Mouse (Mus musculus) midbrain, postnatal 0 days (tissue): ENCODE results near the gene Eefsec. TPM values are rescaled to one million over a fixed set of nuclear protein-coding genes. Genes with fewer than 3 reads are reported as not detected.
A peak's percentile ranks its signal among the peaks of the same experiment; 100 is the strongest.

Source experiments
- ATAC-seq: fragments of 200-750 bp; cut with Nextera tagmentation; 2 replicates; pipeline ENCODE4 v1.8.0; 2017; ENCODE audit warnings: moderate number of reproducible peaks, mild to moderate bottlenecking, moderate TSS enrichment, moderate library complexity; ENCODE audit not compliant: low FRiP score
- DNase-seq: peaks from one replicate; pipeline ENCODE4 v3.0.0-alpha.2; 2015; ENCODE audit warnings: low spot score
- H3K27ac ChIP-seq: fragments of 300-500 bp; sonication (generic); 2 replicates; pipeline ENCODE4 v1.5.1; 2014; ENCODE audit warnings: low read depth, mild to moderate bottlenecking, low read length, mixed read lengths
- H3K27me3 ChIP-seq: fragments of 300-500 bp; sonication (generic); 2 replicates; pipeline ENCODE4 v1.6.1; 2014; ENCODE audit warnings: low read length, control low read depth, mixed read lengths; ENCODE audit not compliant: insufficient read depth
- H3K36me3 ChIP-seq: fragments of 300-500 bp; sonication (generic); 2 replicates; pipeline ENCODE4 v1.6.1; 2014; ENCODE audit warnings: low read length, control low read depth, mixed read lengths; ENCODE audit not compliant: insufficient read depth
- H3K4me1 ChIP-seq: fragments of 300-500 bp; sonication (generic); 2 replicates; pipeline ENCODE4 v1.6.1; 2014; ENCODE audit warnings: mild to moderate bottlenecking, control low read depth, antibody characterized with exemption, low read length, mixed read lengths; ENCODE audit not compliant: insufficient read depth
- H3K4me2 ChIP-seq: fragments of 300-500 bp; sonication (generic); 2 replicates; pipeline ENCODE4 v1.6.1; 2014; ENCODE audit warnings: low read depth, mild to moderate bottlenecking, low read length, mixed read lengths; ENCODE audit not compliant: poor library complexity, severe bottlenecking
- H3K4me3 ChIP-seq: fragments of 300-500 bp; sonication (generic); 2 replicates; pipeline ENCODE4 v1.5.1; 2014; ENCODE audit warnings: low read depth, mild to moderate bottlenecking, low read length, moderate library complexity
- H3K9ac ChIP-seq: fragments of 300-500 bp; sonication (generic); replicated peaks from 2 replicates; pipeline ENCODE4 v1.6.1; 2014; ENCODE audit warnings: mild to moderate bottlenecking, low read length, moderate library complexity, mixed read lengths; ENCODE audit not compliant: poor library complexity, severe bottlenecking
- H3K9me3 ChIP-seq: fragments of 300-500 bp; sonication (generic); 2 replicates; pipeline ENCODE4 v1.6.1; 2016; ENCODE audit warnings: low read length, control low read depth
- CTCF ChIP-seq: IDR thresholded peaks from 2 replicates; pipeline ENCODE4 v1.5.1; 2016; ENCODE audit warnings: antibody characterized with exemption, mild to moderate bottlenecking
- WGBS: fragments of 180-500 bp; shearing (Covaris S2); extraction: QIAGEN DNeasy Blood & Tissue Kit; methylation state at CpG from one replicate; pipeline ENCODE4 v1.1.7; 2014; 5-methylcytosine and 5-hydroxymethylcytosine counted together
- polyA plus RNA-seq: library from polyadenylated mRNA; unstranded; fragments of >200 nt; fragmentation: Nextera tagmentation; extraction: Ambion mirVana; gene quantifications from 2 replicates; pipeline ENCODE4 v1.2.1, GENCODE M21; 2015
- total RNA-seq: library from RNA; depleted of rRNA; stranded (reverse); fragments of >200 nt; gene quantifications from 2 replicates; pipeline ENCODE4 v1.2.3, GENCODE M21; 2014

Eefsec gene
- total and polyA plus RNA-seq, 2 experiments from 2014 or later, result 24.4 to 26.8 TPM

GRCm38 (mm10) chr6:88361096-88361495 is 85.2 kb downstream of the Eefsec start:
- ATAC-seq, result no peak
- Histone ChIP-seq H3K4me1 (no peaks in the 10 kb centered on the region), H3K4me3 (no peak overlapping the region), H3K27ac (no peak overlapping the region), H3K4me2 (no peak overlapping the region), H3K27me3 (no peaks in the 10 kb centered on the region), H3K36me3 (no peaks in the 10 kb centered on the region; the same call in 1 of the 2 replicates), H3K9me3 (0 out of 2 replicates have a peak, but pooled peaks cover 3% of the 10 kb centered on the region), H3K9ac (no peak overlapping the region)
- 82% methylated on average over 1 of the region's 1 CpGs for WGBS
- no peak for TF ChIP-seq CTCF
- DNase-seq, result no peak

GRCm38 (mm10) chr6:88358210-88358609 is 88.1 kb downstream of the Eefsec start:
- ATAC-seq (no peak), DNase-seq (no peak)
- Histone ChIP-seq H3K4me3 (no peak overlapping the region), H3K9me3 (0 out of 2 replicates have a peak, but pooled peaks cover 3% of the 10 kb centered on the region), H3K4me1 (no peaks in the 10 kb centered on the region), H3K27ac (no peak overlapping the region), H3K36me3 (peaks cover 5% of the 10 kb centered on the region), H3K9ac (no peak overlapping the region), H3K27me3 (no peaks in the 10 kb centered on the region), H3K4me2 (no peak overlapping the region)
- no peak for TF ChIP-seq CTCF

DNA sequence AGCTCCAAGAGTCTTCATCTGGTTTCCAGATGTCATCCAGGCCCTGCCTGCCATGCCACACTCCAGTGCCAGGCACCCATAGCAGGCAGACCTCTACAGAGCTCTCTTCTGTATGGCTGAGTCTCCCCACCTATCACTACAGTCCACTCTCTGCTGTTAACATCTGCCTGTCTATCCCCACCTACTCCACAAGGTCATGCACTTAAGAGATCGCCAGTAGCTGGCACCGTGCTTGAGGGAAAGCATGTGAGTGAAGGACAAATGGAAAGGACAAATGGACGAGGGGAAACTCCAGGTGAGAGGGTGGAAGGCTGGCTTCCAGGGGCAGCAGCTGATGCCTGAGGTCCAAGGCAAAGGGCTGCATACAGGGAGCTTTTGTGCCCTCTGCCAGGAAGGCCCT is 90.5 kb downstream of the Eefsec start:
- WGBS, result 85% methylated on average over 3 of the region's 3 CpGs
- Histone ChIP-seq H3K4me2 (no peak overlapping the region), H3K9ac (no peak overlapping the region), H3K4me1 (no peaks in the 10 kb centered on the region), H3K4me3 (no peak overlapping the region), H3K9me3 (0 out of 2 replicates have a peak, but pooled peaks cover 3% of the 10 kb centered on the region), H3K36me3 (peaks cover 5% of the 10 kb centered on the region), H3K27ac (no peak overlapping the region), H3K27me3 (no peaks in the 10 kb centered on the region)
- ATAC-seq (no peak), DNase-seq (no peak)
- TF ChIP-seq CTCF, result no peak

GRCm38 (mm10) chr6:88352541-88352940 is 93.8 kb downstream of the Eefsec start:
- Histone ChIP-seq H3K9ac (no peak overlapping the region), H3K27ac (no peak overlapping the region), H3K4me3 (no peak overlapping the region), H3K36me3 (peaks cover 5% of the 10 kb centered on the region), H3K27me3 (no peaks in the 10 kb centered on the region), H3K4me2 (no peak overlapping the region), H3K9me3 (no peaks in the 10 kb centered on the region), H3K4me1 (no peaks in the 10 kb centered on the region)
- WGBS, result 72% methylated on average over 4 of the region's 4 CpGs
- ATAC-seq, result no peak
- peak; percentile 31 for DNase-seq
- TF ChIP-seq CTCF, result no peak

GRCm38 (mm10) chr6:88346776-88347175 is 99.6 kb downstream of the Eefsec start:
- no peak overlapping the region for H3K4me2 ChIP-seq
- no peak overlapping the region for H3K4me3 ChIP-seq
- no peaks in the 10 kb centered on the region for H3K9me3 ChIP-seq
- H3K27me3 ChIP-seq, result no peaks in the 10 kb centered on the region
- 100% methylated on average over 1 of the region's 1 CpGs for WGBS
- H3K36me3 ChIP-seq, result no peaks in the 10 kb centered on the region; the same call in 1 of the 2 replicates
- no peak for TF ChIP-seq CTCF
- ATAC-seq (no peak), DNase-seq (peak; percentile 16)
- peaks cover 4% of the 10 kb centered on the region for H3K4me1 ChIP-seq
- no peak overlapping the region for H3K9ac ChIP-seq
- no peak overlapping the region for H3K27ac ChIP-seq

GRCm38 (mm10) chr6:88345311-88345710 is 101.0 kb downstream of the Eefsec start:
- no peak overlapping the region for H3K27ac ChIP-seq
- peaks cover 4% of the 10 kb centered on the region for H3K4me1 ChIP-seq
- ATAC-seq (no peak), DNase-seq (peak; percentile 28)
- WGBS, result 51% methylated on average over 2 of the region's 2 CpGs
- H3K9me3 ChIP-seq, result no peaks in the 10 kb centered on the region
- no peak overlapping the region for H3K9ac ChIP-seq
- H3K4me3 ChIP-seq, result no peak overlapping the region
- no peak for TF ChIP-seq CTCF
- H3K4me2 ChIP-seq, result no peak overlapping the region
- H3K27me3 ChIP-seq, result no peaks in the 10 kb centered on the region
- no peaks in the 10 kb centered on the region; the same call in 1 of the 2 replicates for H3K36me3 ChIP-seq
